Comparison of ENCODE assay signal across 26 mouse cellular contexts in genomic region chr10:84527631-84528030, GRCm38 (mm10). TPM values are rescaled to one million over a fixed set of nuclear protein-coding genes. Genes with fewer than 3 reads are reported as not detected.
DNase-seq lines count a peak whose midpoint lies in the region; ATAC-seq and TF ChIP-seq lines count a peak whose summit lies in the region.
"Had no signal": no experiment of that assay in that cellular context is flagged by ENCODE, and none has a peak within 500 bp of the region (broad histone marks: within the 10 kb centered on the region; RNA-seq: fewer than 3 reads in every experiment).

No protein-coding gene starts in this region.

- no peak for ATAC-seq in hindbrain, embryonic 14.5 days (ENCODE audit: low FRiP score)
- ATAC-seq in kidney, embryonic 14.5 days (ENCODE audit: low FRiP score, low TSS enrichment) = no peak
- ATAC-seq: CD4-positive, CD25-positive, alpha-beta regulatory T cell, adult 4 months; forebrain, embryonic 16.5 days; Patski had no signal

- H3K9ac ChIP-seq in hindbrain, embryonic 14.5 days = no peak overlapping the region
- no peak overlapping the region for H3K9ac ChIP-seq in kidney, embryonic 14.5 days (ENCODE audit: low read depth, low read length)
- H3K9ac ChIP-seq: heart, embryonic 13.5 days; hindbrain, embryonic 12.5 days; limb, embryonic 15.5 days had no signal

- no peak for TF ChIP-seq CTCF in bone marrow, adult 2 months (IDR thresholded peaks at IDR 0.05; ENCODE audit: control insufficient read depth, insufficient read depth, low read length)

- H3K4me3 ChIP-seq in hindbrain, embryonic 10.5 days = no peak overlapping the region
- no peak overlapping the region for H3K4me3 ChIP-seq in hindbrain, embryonic 14.5 days (replicated peaks; ENCODE audit: low read length)
- no peak overlapping the region for H3K4me3 ChIP-seq in bone marrow, adult 2 months (replicated peaks; ENCODE audit: control insufficient read depth, low read depth, low read length)
- H3K4me3 ChIP-seq in kidney, embryonic 14.5 days (ENCODE audit: low read length) = no peak overlapping the region
- H3K4me3 ChIP-seq: embryonic facial prominence, embryonic 10.5 days; heart, embryonic 13.5 days; hindbrain, embryonic 12.5 days; left cerebral cortex, adult 2 months; limb, embryonic 15.5 days; midbrain, embryonic 10.5 days had no signal

- H3K27me3 ChIP-seq in hindbrain, embryonic 10.5 days (ENCODE audit: insufficient read depth, poor library complexity, severe bottlenecking) = no peaks in the 10 kb centered on the region
- no peaks in the 10 kb centered on the region for H3K27me3 ChIP-seq in hindbrain, embryonic 14.5 days (ENCODE audit: control insufficient read depth, insufficient read depth, low read length)
- H3K27me3 ChIP-seq in kidney, embryonic 14.5 days (ENCODE audit: control insufficient read depth, insufficient read depth, low read length) = no peaks in the 10 kb centered on the region
- H3K27me3 ChIP-seq: heart, embryonic 13.5 days; hindbrain, embryonic 12.5 days; limb, embryonic 15.5 days; Patski had no signal

- WGBS in hindbrain, embryonic 10.5 days = 81% methylated on average over 12 of the region's 12 CpGs
- 83% methylated on average over 12 of the region's 12 CpGs for WGBS in hindbrain, embryonic 14.5 days
- WGBS in bone marrow, adult 2 months = 71% methylated on average over 12 of the region's 12 CpGs
- 80% methylated on average over 12 of the region's 12 CpGs for WGBS in kidney, embryonic 14.5 days

- peaks cover 88% of the 10 kb centered on the region for H3K36me3 ChIP-seq in hindbrain, embryonic 10.5 days
- H3K36me3 ChIP-seq in hindbrain, embryonic 14.5 days (replicated peaks; ENCODE audit: control insufficient read depth, insufficient read depth) = peaks cover 52% of the 10 kb centered on the region
- peaks cover 61% of the 10 kb centered on the region for H3K36me3 ChIP-seq in kidney, embryonic 14.5 days (ENCODE audit: control insufficient read depth, insufficient read depth, low read length)
- H3K36me3 ChIP-seq: G1E had no signal

- H3K4me2 ChIP-seq in hindbrain, embryonic 14.5 days (replicated peaks) = no peak overlapping the region
- H3K4me2 ChIP-seq in kidney, embryonic 14.5 days (replicated peaks; ENCODE audit: low read depth, low read length) = no peak overlapping the region
- H3K4me2 ChIP-seq: heart, embryonic 13.5 days; hindbrain, embryonic 12.5 days; limb, embryonic 15.5 days had no signal

- peak overlapping the region; percentile 66 for H3K27ac ChIP-seq in hindbrain, embryonic 10.5 days
- H3K27ac ChIP-seq in hindbrain, embryonic 14.5 days = no peak overlapping the region
- H3K27ac ChIP-seq in bone marrow, adult 2 months (ENCODE audit: control insufficient read depth, insufficient read depth, low read depth, low read length, poor library complexity) = peak overlapping the region; percentile 65
- H3K27ac ChIP-seq in kidney, embryonic 14.5 days (ENCODE audit: low read depth, low read length) = no peak overlapping the region
- H3K27ac ChIP-seq: embryonic facial prominence, embryonic 10.5 days; heart, embryonic 13.5 days; hindbrain, embryonic 12.5 days; left cerebral cortex, adult 2 months; limb, embryonic 15.5 days; midbrain, embryonic 10.5 days had no signal

- no peak for TF ChIP-seq POLR2A in bone marrow, adult 2 months (IDR thresholded peaks at IDR 0.05; ENCODE audit: borderline replicate concordance, control insufficient read depth, low read depth, low read length)

- peak; percentile 44 to 45 for DNase-seq in cerebellum, adult 18-20 months
- no peak for DNase-seq in cerebellum, postnatal 14 days
- no peak for DNase-seq in hindbrain, embryonic 10.5 days (ENCODE audit: low spot score)
- DNase-seq in hindbrain, embryonic 14.5 days (ENCODE audit: low spot score) = no peak
- DNase-seq in skeletal muscle tissue, adult 2 months (ENCODE audit: low read depth, low spot score) = peak; percentile 72
- DNase-seq: adrenal gland, adult 8-10 months; heart, postnatal 14 days; kidney, adult 11 months; kidney, postnatal 10 days; left cerebral cortex, postnatal 4 days; lung, adult 18-20 months; lung, postnatal 10 days; thymus, adult 2 months; thymus, postnatal 4 days had no signal

- peaks cover 60% of the 10 kb centered on the region for H3K4me1 ChIP-seq in hindbrain, embryonic 10.5 days (replicated peaks)
- peaks cover 29% of the 10 kb centered on the region for H3K4me1 ChIP-seq in hindbrain, embryonic 14.5 days (replicated peaks; ENCODE audit: control insufficient read depth, insufficient read depth, low read length)
- peaks cover 5% of the 10 kb centered on the region for H3K4me1 ChIP-seq in bone marrow, adult 2 months (ENCODE audit: control insufficient read depth, insufficient read depth, low read length)
- peaks cover 31% of the 10 kb centered on the region for H3K4me1 ChIP-seq in kidney, embryonic 14.5 days (ENCODE audit: control insufficient read depth, insufficient read depth, low read length)

- no peaks in the 10 kb centered on the region for H3K9me3 ChIP-seq in hindbrain, embryonic 10.5 days
- no peaks in the 10 kb centered on the region for H3K9me3 ChIP-seq in hindbrain, embryonic 14.5 days (ENCODE audit: control insufficient read depth, low read length)
- no peaks in the 10 kb centered on the region for H3K9me3 ChIP-seq in kidney, embryonic 14.5 days (ENCODE audit: control insufficient read depth, low read length)
- H3K9me3 ChIP-seq: embryonic facial prominence, embryonic 10.5 days; G1E; heart, embryonic 13.5 days; hindbrain, embryonic 12.5 days; limb, embryonic 15.5 days; midbrain, embryonic 10.5 days had no signal

RNA-seq across cellular contexts. Expression of gene Ckap4, which starts 6.2 kb away (rescaled TPM):
- 72.6 and 77.2 TPM in 2 replicates for polyA plus RNA-seq in hindbrain, embryonic 10.5 days (2016; fragmentation: Nextera tagmentation; extraction: Ambion mirVana)
- 71.0 and 74.4 TPM in 2 replicates for polyA plus RNA-seq in hindbrain, embryonic 14.5 days (2014; fragmentation: Nextera tagmentation; extraction: Ambion mirVana)
- polyA plus RNA-seq in bone marrow, adult 2 months (2011; ENCODE audit: insufficient read depth, insufficient read length, low replicate concordance, missing spikeins) = 12.5 and 27.6 TPM in 2 replicates
- polyA plus RNA-seq in kidney, embryonic 14.5 days (2014; fragmentation: Nextera tagmentation; extraction: Ambion mirVana) = 87.6 and 121 TPM in 2 replicates

RNA-seq across cellular contexts. Expression of gene Tcp11l2, which starts 48.8 kb away (rescaled TPM):
- polyA plus RNA-seq in hindbrain, embryonic 10.5 days (2016; fragmentation: Nextera tagmentation; extraction: Ambion mirVana) = 3.3 and 6.6 TPM in 2 replicates
- polyA plus RNA-seq in hindbrain, embryonic 14.5 days (2014; fragmentation: Nextera tagmentation; extraction: Ambion mirVana) = 21.8 and 22.1 TPM in 2 replicates
- 35.7 and 37.2 TPM in 2 replicates for polyA plus RNA-seq in bone marrow, adult 2 months (2011; ENCODE audit: insufficient read depth, insufficient read length, low replicate concordance, missing spikeins)
- polyA plus RNA-seq in kidney, embryonic 14.5 days (2014; fragmentation: Nextera tagmentation; extraction: Ambion mirVana) = 6.5 and 11.3 TPM in 2 replicates

Comparison
In these comparisons a context has a peak if more than half of its experiments do, and no peak if none do; other contexts are left out.
1. DNase-seq: peak in cerebellum, adult 18-20 months (2 of 2) and skeletal muscle tissue, adult 2 months (single experiment); none in cerebellum, postnatal 14 days (0 of 2), hindbrain, embryonic 10.5 days (single experiment) and hindbrain, embryonic 14.5 days (single experiment).
2. H3K27ac ChIP-seq: peak in hindbrain, embryonic 10.5 days (single experiment) and bone marrow, adult 2 months (single experiment); none in hindbrain, embryonic 14.5 days (single experiment) and kidney, embryonic 14.5 days (single experiment).